Mouse (Mus musculus) c-Kit-negative CD71-positive TER-119-positive erythroid progenitor cells, embryonic 14.5 days (primary cell): ENCODE results near the gene Mdfic.

Experiments used
- DNase-seq: peaks from one replicate; pipeline ENCODE4 v3.0.0-alpha.2; 2013; ENCODE audit warnings: low read depth, low spot score

Mdfic gene

DNA sequence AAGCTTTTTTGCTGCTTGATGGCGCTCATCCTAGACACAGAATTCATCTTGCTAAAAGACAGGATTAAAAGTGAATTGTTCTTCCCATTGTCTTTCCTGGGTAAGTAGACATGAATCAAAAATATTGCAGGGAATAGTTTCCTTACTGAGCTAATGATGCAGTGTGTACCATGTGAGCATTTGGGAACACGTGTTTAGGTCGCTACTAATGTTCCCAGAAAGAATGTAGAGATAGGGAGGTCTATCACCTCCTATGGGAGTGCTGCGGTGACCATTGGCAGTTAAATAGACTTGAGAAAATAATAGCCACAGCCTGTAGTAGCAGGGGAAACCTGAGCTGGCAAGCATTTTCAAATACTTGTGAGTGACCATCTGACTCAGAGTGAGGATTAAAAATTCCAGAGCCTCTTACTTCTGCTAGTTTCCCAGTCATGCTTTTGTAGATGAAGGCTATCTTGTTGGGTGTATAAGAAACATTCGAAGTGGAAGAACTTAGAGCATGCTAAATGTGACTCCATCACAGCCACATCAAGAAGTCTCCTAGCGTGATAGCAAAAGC, 22.2 kb downstream of the Mdfic start:
- no peak for DNase-seq

DNA sequence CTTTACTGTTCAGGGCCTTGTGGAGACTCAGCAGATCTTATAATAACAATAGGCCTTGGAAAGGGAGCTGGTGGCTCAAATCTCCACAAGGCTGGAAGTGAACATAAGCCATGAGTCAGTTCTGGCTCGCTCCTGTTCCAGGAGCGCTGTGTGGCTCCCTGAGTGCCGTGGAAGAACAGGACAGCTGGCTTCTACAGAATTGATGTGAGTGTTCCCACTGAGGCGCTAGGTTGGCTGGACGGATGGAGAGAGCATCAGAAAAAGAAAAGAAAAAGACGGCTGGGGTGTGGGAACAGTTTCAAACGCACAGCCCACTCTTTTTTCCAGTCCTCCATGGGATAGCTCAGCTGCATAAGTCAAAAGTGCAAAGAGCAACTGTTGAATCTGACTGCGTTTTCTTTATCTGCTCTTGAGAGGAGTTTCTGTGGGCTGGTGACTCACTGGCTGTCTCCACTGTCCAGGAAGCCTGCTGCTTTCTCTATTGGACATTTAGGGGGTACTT, 22.9 kb downstream of the Mdfic start:
- DNase-seq = no peak

DNA sequence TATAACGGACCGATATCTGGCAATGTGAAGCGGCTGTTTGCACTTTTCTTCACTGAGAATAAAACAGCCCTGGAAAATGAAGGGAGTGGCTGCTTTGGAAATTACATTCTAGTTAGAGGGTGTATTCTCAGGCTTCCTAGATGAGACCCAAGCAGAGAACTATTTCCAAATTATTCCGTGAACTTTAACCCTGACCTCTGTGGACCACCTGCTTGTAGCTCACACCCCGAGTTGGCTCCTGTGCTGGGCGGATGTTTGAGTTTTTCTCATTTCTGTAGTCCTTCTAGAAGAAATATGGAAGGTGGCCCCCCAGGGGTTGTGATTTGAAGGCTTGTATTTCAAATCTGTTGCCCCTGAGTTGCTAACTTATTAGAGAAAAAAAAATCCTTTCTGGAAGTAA, 23.3 kb downstream of the Mdfic start:
- no peak for DNase-seq

DNA sequence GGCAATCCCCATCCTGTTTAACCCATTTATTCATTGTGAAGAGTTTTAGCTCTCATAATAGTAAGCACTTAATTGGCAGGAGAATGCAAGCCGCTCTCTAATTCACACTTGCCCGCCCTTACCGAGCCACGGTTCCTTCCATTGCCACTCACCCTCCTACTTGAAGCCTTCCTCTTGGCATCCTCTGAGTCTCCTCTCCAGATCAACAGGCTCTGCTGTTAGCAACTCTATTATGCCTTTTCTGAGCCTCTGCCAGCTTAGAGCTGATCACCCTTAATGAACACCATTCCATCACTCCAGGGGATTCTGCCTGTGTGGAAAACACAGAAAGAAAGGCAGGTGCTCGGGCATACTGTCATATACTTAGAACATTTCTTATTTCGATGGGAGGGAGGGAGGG, 24.9 kb downstream of the Mdfic start:
- DNase-seq = no peak

DNA sequence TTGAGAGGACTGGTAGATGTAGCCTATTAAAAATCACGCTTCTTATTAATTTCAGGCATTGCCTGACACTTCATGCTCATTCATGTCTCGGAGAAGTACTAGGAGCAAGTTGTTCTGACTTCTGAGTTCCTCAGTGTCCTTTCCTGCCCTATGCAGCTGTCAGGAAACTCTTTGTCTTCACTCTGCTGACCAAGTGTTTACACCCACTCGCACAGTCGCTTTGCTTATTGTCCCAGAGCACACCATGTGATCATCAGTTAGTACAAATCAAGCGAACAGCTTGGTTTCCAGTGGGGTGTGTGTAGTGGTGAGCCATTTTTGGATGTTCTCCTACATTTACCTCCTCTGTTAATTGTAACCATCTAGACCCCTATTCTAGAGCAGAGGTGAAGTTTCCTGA, 25.4 kb downstream of the Mdfic start:
- DNase-seq = no peak

DNA sequence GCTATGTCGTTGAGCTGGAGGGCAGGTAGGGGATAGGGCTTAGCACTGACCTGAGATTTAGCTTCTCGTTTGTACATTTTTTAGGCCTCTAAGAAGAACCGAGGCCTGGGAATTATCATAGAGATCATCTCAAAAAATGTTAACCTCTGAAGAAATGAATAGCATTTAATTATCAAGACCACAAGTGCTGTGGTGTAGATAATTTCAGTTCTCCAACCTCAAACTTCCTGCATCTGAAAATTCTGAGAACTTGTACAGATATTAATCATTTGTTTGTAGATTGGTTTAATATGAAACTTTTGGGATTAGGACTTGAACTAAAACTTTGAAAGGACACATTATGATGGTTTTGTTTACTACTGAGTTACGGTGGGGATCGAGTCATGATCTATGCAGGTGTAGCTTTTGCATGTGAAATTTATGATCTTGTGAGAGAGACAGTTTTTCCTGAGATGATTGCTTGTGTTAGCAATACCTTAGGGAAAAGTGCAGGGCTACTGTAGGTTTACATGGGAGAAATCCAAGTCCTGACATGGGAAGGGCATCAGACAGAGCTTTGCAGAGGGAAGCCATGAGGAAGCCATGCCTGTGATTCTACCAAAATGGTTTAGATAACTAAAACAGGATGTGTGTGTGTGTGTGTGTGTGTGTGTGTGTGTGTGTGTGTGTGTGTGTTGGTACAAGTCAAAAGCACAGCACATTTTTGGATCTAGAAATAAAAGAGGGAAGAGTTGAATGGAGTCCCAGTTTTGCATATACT, 27.1 kb downstream of the Mdfic start:
- DNase-seq = no peak

DNA sequence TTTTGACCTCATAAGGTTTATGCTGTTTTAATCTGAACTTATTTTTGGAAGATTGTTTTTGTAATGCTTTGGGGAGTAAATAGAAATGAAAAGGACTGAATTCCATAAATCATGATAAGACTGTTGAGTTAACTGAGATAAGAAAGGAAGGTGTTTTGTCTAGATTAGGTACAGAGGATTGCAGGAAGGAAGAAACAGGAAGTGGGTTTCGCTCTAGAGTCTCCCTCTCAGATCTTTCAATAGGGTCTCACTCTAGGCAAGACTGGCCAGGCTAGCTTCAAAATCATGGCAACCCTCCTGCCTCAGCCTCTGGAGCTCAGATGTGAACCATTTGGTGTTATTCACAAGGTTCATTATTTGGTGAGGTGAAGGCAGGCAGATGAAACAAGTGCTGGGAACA, 27.8 kb downstream of the Mdfic start:
- DNase-seq = no peak

DNA sequence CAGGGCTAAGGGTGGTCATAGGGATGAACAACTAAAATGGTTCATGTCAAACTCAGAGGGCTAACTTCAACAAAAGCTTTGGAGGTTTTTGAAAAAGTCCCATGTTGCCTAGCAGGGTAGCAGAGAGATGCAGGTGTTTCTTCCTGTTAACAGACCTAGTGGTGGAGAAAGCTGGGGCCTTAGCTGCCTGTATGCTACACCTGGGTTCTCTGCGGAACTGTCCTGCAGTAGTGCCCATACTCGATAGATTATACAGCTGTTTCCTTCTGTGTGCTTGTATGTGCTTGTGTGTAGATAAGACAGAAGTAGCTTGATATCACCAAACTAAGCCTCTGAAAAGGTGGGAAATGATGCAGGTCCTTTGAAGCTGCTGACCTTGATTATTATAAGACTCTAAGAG, 28.5 kb downstream of the Mdfic start:
- DNase-seq = no peak

DNA sequence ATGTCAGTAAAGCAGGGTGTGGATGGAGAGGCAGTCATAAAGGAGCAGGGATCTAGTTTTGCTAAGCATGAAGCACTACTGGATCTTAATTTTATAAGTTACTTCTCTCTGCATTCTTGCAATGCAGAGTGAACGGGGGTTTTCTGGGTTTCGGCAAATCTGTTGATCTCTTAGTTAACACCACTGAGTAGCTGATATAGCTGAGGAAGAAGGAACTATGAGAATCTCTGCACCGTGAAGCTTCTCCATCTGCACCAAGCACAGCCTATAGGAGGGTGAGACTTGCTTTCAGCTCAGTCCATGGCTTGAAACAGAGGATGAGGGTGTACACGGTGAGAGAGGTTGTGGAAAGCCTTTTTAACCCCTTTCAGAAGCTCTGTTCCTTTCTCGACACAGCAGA, 29.6 kb downstream of the Mdfic start:
- no peak for DNase-seq

DNA sequence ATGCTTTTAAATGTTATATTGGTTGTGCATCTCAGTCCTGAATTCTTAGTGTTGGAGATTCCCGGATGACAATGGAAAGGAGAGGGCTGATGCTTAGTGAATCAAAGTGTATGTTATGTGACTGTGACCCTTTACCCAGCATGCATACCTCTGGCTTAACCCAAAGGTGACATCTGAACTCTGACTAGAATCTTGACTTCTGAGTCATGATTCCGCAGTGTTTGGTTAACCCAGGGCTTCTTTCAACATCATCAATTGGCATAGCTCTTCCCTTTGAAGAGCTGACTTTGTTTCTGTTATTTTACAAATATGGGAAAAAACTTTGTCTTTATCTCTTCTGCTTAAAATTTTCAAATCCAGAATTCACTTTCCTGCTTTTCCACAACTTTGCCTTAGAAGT, 30.9 kb downstream of the Mdfic start:
- DNase-seq = no peak

DNA sequence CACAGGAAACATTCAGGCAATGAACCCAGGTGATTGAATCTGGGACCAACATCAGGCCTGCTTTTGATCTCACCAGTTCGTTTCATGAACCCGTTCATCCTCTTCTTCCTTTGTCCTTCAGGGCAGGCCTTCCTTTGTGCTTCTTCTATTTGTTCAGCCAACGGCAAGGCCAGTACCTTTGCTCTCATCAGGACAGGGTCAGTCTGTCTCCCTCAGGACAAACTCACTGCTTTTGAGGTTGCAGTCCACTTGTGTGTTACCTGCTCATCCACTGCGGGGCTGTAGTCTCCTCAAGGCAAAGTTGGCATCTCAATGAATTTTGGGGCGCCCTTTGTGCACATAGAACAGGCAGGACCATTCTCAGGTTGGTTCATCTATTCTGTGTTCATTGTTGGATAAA, 31.7 kb downstream of the Mdfic start:
- no peak for DNase-seq

DNA sequence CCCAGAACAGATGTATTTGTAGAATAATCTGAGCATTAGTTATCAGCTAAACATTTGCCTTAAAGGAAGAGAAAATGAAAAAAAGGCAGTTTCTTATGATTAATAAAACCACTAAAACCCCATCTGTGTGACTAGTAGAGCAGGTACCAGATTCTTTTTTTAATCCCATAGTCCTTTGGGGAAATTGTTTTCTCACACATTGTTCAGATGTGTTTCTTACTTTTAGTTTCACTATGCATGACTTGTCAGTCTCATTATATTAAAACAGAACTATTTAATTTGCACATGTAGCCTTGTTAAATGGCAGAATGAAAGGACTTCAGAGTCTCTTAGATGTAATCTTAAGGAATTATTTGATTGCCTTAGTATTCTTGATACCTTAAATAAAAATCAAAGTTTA, 32.7 kb downstream of the Mdfic start:
- DNase-seq = no peak

DNA sequence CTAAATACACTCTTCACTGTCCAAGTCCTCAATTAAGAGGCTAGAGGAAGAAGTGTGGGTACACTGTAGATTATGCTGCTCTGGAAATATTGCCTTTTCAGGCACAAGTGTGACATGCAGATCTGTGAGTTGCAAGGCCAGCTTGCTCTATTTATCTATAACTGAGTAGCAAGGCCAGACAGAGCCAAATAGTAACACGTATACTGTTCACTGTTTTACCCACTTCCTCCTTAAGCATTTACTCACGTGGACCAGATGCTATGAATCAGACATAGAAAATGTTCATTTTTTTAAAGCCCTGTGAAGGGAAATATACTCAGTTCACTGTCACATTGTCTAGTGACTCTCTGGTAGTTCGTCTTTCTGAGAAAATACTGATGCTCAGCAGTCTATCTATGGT, 37.9 kb downstream of the Mdfic start:
- DNase-seq = no peak

DNA sequence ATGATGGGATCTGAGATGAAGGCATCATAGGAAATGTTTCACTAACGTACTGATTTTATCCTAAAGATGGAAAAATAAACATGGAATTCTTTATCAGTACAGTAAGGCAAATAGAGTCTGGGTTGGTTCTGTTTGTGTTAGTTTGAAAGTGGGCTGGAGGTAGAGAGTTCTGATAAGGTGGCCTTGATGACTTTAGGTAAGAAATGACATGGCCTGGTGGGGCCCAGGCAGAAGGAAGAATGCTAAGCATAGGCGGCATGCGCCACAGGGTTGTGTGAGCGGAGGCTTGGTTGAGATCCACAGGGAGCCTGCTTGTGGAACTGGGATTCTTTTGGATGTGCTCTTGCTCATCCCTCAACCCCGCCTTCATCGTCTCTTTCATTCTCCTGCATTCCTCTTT, 40.3 kb downstream of the Mdfic start:
- DNase-seq = no peak

DNA sequence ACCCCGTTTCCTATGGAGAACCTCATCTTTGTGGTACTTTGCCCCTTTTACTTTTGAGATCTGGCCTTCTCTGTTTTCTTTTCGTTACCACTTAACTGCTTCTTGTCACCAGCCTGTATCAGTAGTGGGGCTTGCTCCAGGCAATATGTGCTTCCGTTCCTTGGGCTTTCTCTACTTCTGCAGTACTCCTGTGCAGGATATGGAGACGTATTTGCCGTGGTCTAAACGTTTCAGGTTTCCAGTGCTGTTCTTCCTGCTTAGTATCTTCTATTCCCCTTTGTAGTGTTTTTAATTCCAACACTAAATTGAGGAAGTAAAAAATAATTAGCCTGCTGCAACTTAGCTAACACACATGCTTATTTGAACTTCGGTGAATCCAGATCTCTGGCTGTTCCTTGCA, 43.6 kb downstream of the Mdfic start:
- no peak for DNase-seq

DNA sequence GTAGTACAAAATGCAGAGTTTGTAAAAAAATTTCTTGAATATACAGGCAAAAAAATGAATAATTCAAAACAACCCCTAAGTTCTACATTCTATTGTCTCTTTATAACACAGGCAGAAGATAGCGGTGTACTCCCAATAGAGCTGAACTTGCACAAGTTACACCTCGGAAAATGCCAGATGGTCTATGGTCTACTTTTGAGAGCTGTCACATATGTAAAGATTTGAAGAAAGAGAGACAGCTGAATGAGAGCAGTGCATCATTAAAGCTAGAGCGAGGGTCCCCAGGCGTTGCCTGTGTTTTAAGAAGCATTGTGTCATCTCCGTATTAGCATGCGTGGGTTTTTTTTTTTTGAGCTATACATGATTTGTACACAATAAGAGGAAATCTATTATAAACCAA, 47.0 kb downstream of the Mdfic start:
- DNase-seq = no peak

DNA sequence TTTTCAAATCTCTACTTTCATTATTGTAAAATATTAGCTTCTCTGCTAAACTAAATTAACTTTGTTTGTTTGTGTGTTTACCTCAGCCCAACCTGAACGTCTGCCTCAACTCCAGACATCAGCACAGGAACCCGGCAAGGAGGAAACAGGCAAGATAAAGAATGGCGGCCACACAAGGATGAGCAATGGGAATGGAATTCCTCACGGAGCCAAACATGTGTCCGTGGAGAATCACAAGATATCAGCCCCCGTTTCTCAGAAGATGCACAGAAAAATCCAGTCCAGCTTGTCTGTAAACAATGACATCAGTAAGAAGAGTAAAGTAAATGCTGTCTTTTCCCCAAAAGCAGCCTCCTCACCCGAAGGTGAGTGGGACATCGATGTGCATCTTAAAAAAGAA, 49.7 kb downstream of the Mdfic start:
- no peak for DNase-seq

DNA sequence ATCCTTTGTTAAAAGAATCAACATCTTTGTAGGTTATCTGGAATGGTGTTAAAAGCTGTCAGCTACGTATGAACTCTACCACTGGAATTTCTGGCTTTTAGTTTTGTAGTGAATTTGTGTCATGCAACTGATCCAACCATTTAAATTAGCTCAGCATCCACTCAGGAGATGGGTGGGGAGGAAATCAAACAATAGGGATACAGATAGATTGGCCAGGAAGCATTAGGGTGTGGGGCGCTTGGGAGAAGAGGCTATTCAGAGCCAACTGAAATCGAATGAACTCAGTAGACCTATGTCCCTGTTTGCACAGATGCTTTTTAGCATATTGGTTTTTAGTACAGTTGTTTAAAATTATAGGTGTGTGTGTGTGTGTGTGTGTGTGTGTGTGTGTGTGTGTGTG, 56.6 kb downstream of the Mdfic start:
- DNase-seq = no peak

DNA sequence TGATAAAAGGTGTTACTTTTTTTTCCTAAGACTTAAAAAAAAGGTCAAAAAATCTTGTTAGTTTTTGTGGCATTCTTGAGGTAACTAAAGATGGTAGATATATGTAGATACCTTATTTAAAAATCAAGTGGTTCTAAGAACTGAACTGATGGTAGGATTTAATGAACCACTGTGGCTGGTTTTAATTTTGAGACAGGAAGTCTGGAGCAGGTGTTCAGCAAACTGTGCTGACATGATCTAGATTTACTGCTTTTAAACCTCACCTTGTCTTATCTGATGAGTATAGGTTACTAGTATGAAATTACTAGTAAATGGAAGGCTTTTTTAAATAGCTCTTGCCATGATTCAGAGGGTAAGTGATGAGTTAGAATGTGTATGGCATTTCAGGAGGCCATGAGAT, 59.7 kb downstream of the Mdfic start:
- DNase-seq = no peak

DNA sequence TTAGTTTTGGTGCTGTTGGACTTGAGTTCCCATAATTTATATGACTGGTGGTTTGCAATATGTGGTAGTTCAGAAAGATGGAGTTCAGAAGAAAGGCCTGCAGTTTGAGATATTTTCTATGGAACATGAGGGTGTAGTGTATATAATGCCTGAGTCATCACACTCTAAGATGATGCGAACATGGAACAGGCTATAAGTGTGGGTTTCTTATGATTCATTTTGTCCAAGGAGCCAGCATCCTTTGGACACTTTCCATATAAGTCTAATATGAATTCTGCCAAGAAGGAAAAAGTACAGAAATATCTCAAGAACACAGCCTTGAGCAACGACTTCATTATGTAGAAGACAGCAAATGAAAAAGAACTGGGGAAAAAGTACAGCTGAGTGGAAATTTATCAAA, 60.2 kb downstream of the Mdfic start:
- no peak for DNase-seq

DNA sequence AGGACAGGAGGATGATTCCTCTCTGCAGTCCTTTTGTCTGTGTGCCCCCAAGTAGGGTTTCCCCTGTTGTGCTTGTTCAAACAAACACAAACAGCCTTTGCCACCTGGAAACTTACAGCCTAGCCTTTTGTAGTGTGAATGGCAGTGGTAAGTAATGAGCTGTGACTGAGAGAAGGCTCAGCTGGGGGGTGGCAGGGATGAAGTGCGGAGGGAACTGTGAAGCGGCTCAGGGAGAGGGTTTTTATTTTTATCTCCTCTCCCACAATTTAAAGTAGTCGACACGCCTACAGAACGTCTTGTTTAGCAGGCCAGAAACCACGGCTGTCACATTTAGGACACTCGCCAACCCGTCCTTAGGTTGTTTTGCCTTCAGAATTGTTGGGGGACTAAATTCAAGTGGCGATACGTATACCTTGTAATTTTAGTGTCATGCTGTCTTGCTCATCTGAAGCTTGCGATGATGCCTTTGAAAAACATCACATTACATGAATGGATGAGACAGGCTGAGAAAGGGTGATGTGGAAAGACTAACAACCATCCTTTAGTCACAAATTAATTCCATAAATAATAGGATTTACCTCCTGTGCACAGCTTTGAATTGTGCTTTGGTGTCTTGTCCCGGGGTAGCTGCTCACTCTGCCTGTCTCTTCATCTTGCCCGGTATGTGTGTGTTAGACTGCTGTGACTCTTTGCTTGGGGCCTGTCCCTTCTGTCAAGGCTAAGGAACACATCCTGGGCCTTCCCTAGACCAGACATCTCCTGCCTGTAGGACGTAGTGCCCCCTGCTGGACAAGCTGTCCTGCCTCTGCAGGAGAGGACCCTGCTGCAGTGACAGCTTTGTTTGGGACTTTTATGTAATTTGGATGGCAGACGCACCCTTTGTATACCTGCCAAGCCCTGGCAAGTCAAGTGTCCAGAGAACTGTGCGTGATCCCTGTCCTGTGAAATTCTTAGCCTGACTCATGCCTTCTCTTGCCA, 69.4 kb downstream of the Mdfic start:
- no peak for DNase-seq
